Mouse (Mus musculus): ENCODE measurements around the gene Zfp462. TPM values are rescaled to one million over a fixed set of nuclear protein-coding genes. Genes with fewer than 3 reads are reported as not detected.

Zfp462 gene
- total RNA-seq, 1 experiment: 63.7 TPM

DNA sequence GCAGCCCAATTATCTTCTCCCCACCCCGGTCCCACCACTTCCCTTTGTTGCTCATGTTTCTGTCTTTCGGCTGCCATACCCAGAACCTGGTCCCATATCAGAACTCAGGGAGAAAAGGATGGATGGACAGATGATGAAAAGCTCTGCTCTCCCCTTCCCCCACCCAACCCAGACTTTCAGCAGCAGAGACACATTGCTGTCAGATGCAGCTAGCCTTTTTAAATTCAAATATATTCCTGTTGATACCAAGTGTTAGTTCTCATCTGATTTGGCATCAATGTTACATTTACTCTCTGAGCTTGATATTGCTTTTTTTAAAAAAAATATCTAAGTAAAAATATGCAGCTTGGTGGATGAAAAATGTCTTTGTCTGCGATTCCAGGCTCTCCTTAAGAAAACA, 143.3 kb downstream of the Zfp462 start:
- no peak overlapping the region for H3K27ac ChIP-seq (ENCODE audit: insufficient read depth, low read depth, low read length, poor library complexity, severe bottlenecking)
- H3K4me3 ChIP-seq (ENCODE audit: insufficient read depth in 1 of 2, low read depth in 1 of 2, low read length in 2 of 2, poor library complexity in 1 of 2, severe bottlenecking in 1 of 2): no peak overlapping the region
- no peak for DNase-seq (ENCODE audit: low read depth, low spot score)
- no peak overlapping the region for H3K9ac ChIP-seq (ENCODE audit: insufficient read depth, low read depth, low read length, poor library complexity, severe bottlenecking)
- no peaks in the 10 kb centered on the region for H3K36me3 ChIP-seq (ENCODE audit: control insufficient read depth, insufficient read depth, low read length, poor library complexity, severe bottlenecking)
- in situ Hi-C loops (cut with MboI; ENCODE audit: low sequenced_read_pairs in 2 of 2, unreplicated experiment in 2 of 2): no loop called here
- no peaks in the 10 kb centered on the region for H3K9me3 ChIP-seq (ENCODE audit: control insufficient read depth, insufficient read depth, low read depth, low read length)
- TF ChIP-seq MAFK (IDR thresholded peaks at IDR 0.05; ENCODE audit: insufficient read depth, low read depth, low read length): no peak
- H3K4me1 ChIP-seq (ENCODE audit: control insufficient read depth in 2 of 2, insufficient read depth in 2 of 2, low read length in 2 of 2, poor library complexity in 1 of 2): peaks cover 0 to 3% of the 10 kb centered on the region in 2 experiments; a peak in 1 of 4 replicates

DNA sequence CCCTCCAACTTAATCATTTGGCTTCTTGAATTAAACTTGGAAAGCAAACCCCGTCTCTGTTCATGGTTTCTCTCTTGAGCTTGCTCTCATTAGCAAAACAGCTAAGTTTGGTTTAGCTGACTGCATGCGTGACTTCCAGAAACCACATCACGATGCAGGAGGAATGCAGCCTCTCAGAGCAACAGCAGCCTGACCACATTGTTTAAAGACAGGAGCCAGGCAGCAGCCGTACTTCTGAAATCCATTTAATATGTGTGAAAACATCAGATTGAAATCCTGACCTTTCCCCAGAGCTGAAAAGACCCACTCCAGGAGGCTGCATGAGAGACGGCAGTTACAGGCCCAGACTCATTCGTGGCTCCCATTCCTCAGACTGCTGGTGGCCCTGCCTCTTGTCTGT, 144.1 kb downstream of the Zfp462 start:
- in situ Hi-C loops (cut with MboI; ENCODE audit: low sequenced_read_pairs in 2 of 2, unreplicated experiment in 2 of 2): no loop called here
- Histone ChIP-seq H3K36me3 (ENCODE audit: control insufficient read depth, insufficient read depth, low read length, poor library complexity, severe bottlenecking) (no peaks in the 10 kb centered on the region), H3K9ac (ENCODE audit: insufficient read depth, low read depth, low read length, poor library complexity, severe bottlenecking) (no peak overlapping the region), H3K4me3 (ENCODE audit: insufficient read depth in 1 of 2, low read depth in 1 of 2, low read length in 2 of 2, poor library complexity in 1 of 2, severe bottlenecking in 1 of 2) (no peak overlapping the region), H3K27ac (ENCODE audit: insufficient read depth, low read depth, low read length, poor library complexity, severe bottlenecking) (no peak overlapping the region), H3K4me1 (ENCODE audit: control insufficient read depth in 2 of 2, insufficient read depth in 2 of 2, low read length in 2 of 2, poor library complexity in 1 of 2) (peaks cover 0 to 3% of the 10 kb centered on the region in 2 experiments; a peak in 1 of 4 replicates), H3K9me3 (ENCODE audit: control insufficient read depth, insufficient read depth, low read depth, low read length) (no peaks in the 10 kb centered on the region)
- no peak for TF ChIP-seq HCFC1 (IDR thresholded peaks at IDR 0.05; ENCODE audit: borderline replicate concordance, insufficient read depth, low read length)
- no peak for TF ChIP-seq CHD2 (IDR thresholded peaks at IDR 0.05; ENCODE audit: low read depth, low read length)
- TF ChIP-seq MAFK (IDR thresholded peaks at IDR 0.05; ENCODE audit: insufficient read depth, low read depth, low read length): no peak
- TF ChIP-seq ZC3H11A (IDR thresholded peaks at IDR 0.05; ENCODE audit: borderline replicate concordance, low read depth, low read length): no peak
- no peak for TF ChIP-seq ZNF384 (IDR thresholded peaks at IDR 0.05; ENCODE audit: low read depth, low read length)
- no peak for DNase-seq (ENCODE audit: low read depth, low spot score)

DNA sequence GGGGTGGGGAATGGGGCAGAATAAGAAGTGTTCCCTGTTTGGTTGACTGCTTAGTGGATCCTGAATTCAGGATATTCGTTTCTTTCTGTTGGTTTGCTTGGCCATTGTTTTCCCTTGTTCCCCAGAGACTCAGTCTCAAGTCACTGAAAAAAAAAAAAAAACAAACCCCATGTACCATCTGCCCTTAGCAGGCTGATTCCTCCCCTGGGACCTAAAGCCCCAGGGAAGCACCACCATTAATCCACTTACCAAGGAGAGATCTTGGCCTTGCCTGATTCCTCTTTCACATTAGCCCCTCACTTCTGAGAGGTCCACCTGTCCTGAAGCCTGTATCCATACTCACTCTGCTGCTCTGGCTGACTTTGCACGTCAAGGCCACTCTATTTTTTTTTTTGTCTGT, 152.3 kb downstream of the Zfp462 start:
- Histone ChIP-seq H3K36me3 (ENCODE audit: control insufficient read depth, insufficient read depth, low read length, poor library complexity, severe bottlenecking) (no peaks in the 10 kb centered on the region), H3K9ac (ENCODE audit: insufficient read depth, low read depth, low read length, poor library complexity, severe bottlenecking) (no peak overlapping the region), H3K4me1 (ENCODE audit: control insufficient read depth in 2 of 2, insufficient read depth in 2 of 2, low read length in 2 of 2, poor library complexity in 1 of 2) (no peaks in the 10 kb centered on the region), H3K27ac (ENCODE audit: insufficient read depth, low read depth, low read length, poor library complexity, severe bottlenecking) (no peak overlapping the region), H3K4me3 (ENCODE audit: insufficient read depth in 1 of 2, low read depth in 1 of 2, low read length in 2 of 2, poor library complexity in 1 of 2, severe bottlenecking in 1 of 2) (no peak overlapping the region), H3K9me3 (ENCODE audit: control insufficient read depth, insufficient read depth, low read depth, low read length) (no peaks in the 10 kb centered on the region)
- no peak for DNase-seq (ENCODE audit: low read depth, low spot score)
- TF ChIP-seq ZNF384 (IDR thresholded peaks at IDR 0.05; ENCODE audit: low read depth, low read length) (no peak), CHD2 (IDR thresholded peaks at IDR 0.05; ENCODE audit: low read depth, low read length) (no peak), ZC3H11A (IDR thresholded peaks at IDR 0.05; ENCODE audit: borderline replicate concordance, low read depth, low read length) (no peak), HCFC1 (IDR thresholded peaks at IDR 0.05; ENCODE audit: borderline replicate concordance, insufficient read depth, low read length) (no peak), MAFK (IDR thresholded peaks at IDR 0.05; ENCODE audit: insufficient read depth, low read depth, low read length) (no peak)
- in situ Hi-C loops (cut with MboI; ENCODE audit: low sequenced_read_pairs in 2 of 2, unreplicated experiment in 2 of 2): no loop called here

DNA sequence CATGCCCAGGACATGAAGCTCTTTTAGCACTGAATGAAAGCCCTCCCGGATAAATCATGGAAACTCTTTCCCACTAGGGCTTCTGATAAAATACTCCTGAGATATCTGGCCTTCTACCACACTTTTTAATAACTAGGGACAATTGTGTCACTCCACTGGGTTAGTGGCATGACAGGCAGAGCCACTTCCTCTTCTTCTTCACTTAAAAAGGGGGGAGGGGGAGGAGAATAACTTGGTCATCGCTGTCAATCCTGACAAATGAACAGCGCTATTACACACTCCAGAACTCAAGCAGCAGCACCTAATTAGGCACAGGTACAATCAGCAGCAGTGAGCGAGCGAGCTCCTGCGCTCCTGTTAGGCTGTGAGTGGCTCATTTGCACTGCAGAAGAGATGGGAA, 153.5 kb downstream of the Zfp462 start:
- in situ Hi-C loops (cut with MboI; ENCODE audit: low sequenced_read_pairs in 2 of 2, unreplicated experiment in 2 of 2): no loop called here
- DNase-seq (ENCODE audit: low read depth, low spot score): no peak
- H3K9ac ChIP-seq (ENCODE audit: insufficient read depth, low read depth, low read length, poor library complexity, severe bottlenecking): no peak overlapping the region

DNA sequence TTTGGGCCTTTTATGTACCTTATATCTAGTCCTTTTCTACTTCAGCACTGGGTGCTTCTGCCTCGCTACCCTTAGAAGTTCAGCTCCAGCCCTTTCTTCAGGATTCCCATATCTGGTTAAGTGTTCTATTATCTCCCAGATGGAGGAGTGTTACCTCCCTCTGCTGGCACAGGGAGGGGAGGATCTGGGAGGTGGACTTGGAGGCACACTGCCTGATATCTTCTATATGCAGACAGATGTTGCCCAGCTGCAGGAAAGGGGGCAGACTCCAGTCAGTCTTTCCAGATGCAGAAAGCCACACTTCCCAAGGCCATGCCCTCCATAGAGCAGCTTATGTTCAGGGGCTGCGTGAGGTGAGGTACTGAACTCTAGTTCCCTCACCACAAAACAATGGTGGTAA, 156.0 kb downstream of the Zfp462 start:
- H3K27ac ChIP-seq (ENCODE audit: insufficient read depth, low read depth, low read length, poor library complexity, severe bottlenecking): no peak overlapping the region
- in situ Hi-C loops (cut with MboI; ENCODE audit: low sequenced_read_pairs in 2 of 2, unreplicated experiment in 2 of 2): no loop called here
- no peak overlapping the region for H3K4me3 ChIP-seq (ENCODE audit: insufficient read depth in 1 of 2, low read depth in 1 of 2, low read length in 2 of 2, poor library complexity in 1 of 2, severe bottlenecking in 1 of 2)
- peaks cover 13% of the 10 kb centered on the region for H3K9me3 ChIP-seq (ENCODE audit: control insufficient read depth, insufficient read depth, low read depth, low read length)
- DNase-seq (ENCODE audit: low read depth, low spot score): no peak
- no peaks in the 10 kb centered on the region for H3K4me1 ChIP-seq (ENCODE audit: control insufficient read depth in 2 of 2, insufficient read depth in 2 of 2, low read length in 2 of 2, poor library complexity in 1 of 2)
- H3K9ac ChIP-seq (ENCODE audit: insufficient read depth, low read depth, low read length, poor library complexity, severe bottlenecking): no peak overlapping the region
- no peak for TF ChIP-seq CHD2 (IDR thresholded peaks at IDR 0.05; ENCODE audit: low read depth, low read length)
- TF ChIP-seq ZC3H11A (IDR thresholded peaks at IDR 0.05; ENCODE audit: borderline replicate concordance, low read depth, low read length): no peak
- no peak for TF ChIP-seq ZNF384 (IDR thresholded peaks at IDR 0.05; ENCODE audit: low read depth, low read length)
- TF ChIP-seq HCFC1 (IDR thresholded peaks at IDR 0.05; ENCODE audit: borderline replicate concordance, insufficient read depth, low read length): no peak
- H3K36me3 ChIP-seq (ENCODE audit: control insufficient read depth, insufficient read depth, low read length, poor library complexity, severe bottlenecking): no peaks in the 10 kb centered on the region

More for the DNA sequence above, 153.5 kb downstream of the Zfp462 start:
- Histone ChIP-seq H3K9me3 (ENCODE audit: control insufficient read depth, insufficient read depth, low read depth, low read length) (no peaks in the 10 kb centered on the region), H3K27ac (ENCODE audit: insufficient read depth, low read depth, low read length, poor library complexity, severe bottlenecking) (no peak overlapping the region), H3K4me1 (ENCODE audit: control insufficient read depth in 2 of 2, insufficient read depth in 2 of 2, low read length in 2 of 2, poor library complexity in 1 of 2) (no peaks in the 10 kb centered on the region), H3K36me3 (ENCODE audit: control insufficient read depth, insufficient read depth, low read length, poor library complexity, severe bottlenecking) (no peaks in the 10 kb centered on the region), H3K4me3 (ENCODE audit: insufficient read depth in 1 of 2, low read depth in 1 of 2, low read length in 2 of 2, poor library complexity in 1 of 2, severe bottlenecking in 1 of 2) (no peak overlapping the region)
- TF ChIP-seq MAFK (IDR thresholded peaks at IDR 0.05; ENCODE audit: insufficient read depth, low read depth, low read length) (no peak), ZNF384 (IDR thresholded peaks at IDR 0.05; ENCODE audit: low read depth, low read length) (no peak), ZC3H11A (IDR thresholded peaks at IDR 0.05; ENCODE audit: borderline replicate concordance, low read depth, low read length) (no peak)

Data from ES-E14 (cell line).